Mouse (Mus musculus) lung, embryonic 15.5 days (tissue): ENCODE results near the gene Fgd6. TPM values are rescaled to one million over a fixed set of nuclear protein-coding genes. Genes with fewer than 3 reads are reported as not detected.
A peak's percentile ranks its signal among the peaks of the same experiment; 100 is the strongest.

ENCODE experiments used
- ATAC-seq: fragments of 200-750 bp; cut with Nextera tagmentation; 2 replicates; pipeline ENCODE4 v1.8.0; 2017; ENCODE audit warnings: moderate number of reproducible peaks, borderline replicate concordance; ENCODE audit not compliant: low FRiP score, low TSS enrichment; ENCODE audit errors: extremely low read depth
- H3K27ac ChIP-seq: fragments of 300-500 bp; sonication (generic); 2 replicates; pipeline ENCODE4 v1.5.1; 2015; ENCODE audit warnings: moderate library complexity, mild to moderate bottlenecking, inconsistent platforms
- H3K27me3 ChIP-seq: fragments of 300-500 bp; sonication (generic); 2 replicates; pipeline ENCODE4 v1.6.1; 2015; ENCODE audit warnings: inconsistent platforms
- H3K36me3 ChIP-seq: fragments of 300-500 bp; sonication (generic); 2 replicates; pipeline ENCODE4 v1.6.1; 2015; ENCODE audit warnings: inconsistent platforms
- H3K4me1 ChIP-seq: fragments of 300-500 bp; sonication (generic); 2 replicates; pipeline ENCODE4 v1.6.1; 2015; ENCODE audit warnings: inconsistent platforms
- H3K4me2 ChIP-seq: fragments of 300-500 bp; sonication (generic); 2 replicates; pipeline ENCODE4 v1.6.1; 2015; ENCODE audit warnings: inconsistent platforms, mild to moderate bottlenecking, moderate library complexity
- H3K4me3 ChIP-seq: fragments of 300-500 bp; sonication (generic); 2 replicates; pipeline ENCODE4 v1.5.1; 2015; ENCODE audit warnings: mild to moderate bottlenecking, inconsistent platforms
- H3K9ac ChIP-seq: fragments of 300-500 bp; sonication (generic); 2 replicates; pipeline ENCODE4 v1.6.1; 2015; ENCODE audit warnings: inconsistent platforms
- H3K9me3 ChIP-seq: fragments of 300-500 bp; sonication (generic); 2 replicates; pipeline ENCODE4 v1.6.1; 2016; ENCODE audit warnings: inconsistent platforms
- WGBS: fragments of 180-500 bp; shearing (Covaris S2); methylation state at CpG from one replicate; pipeline ENCODE4 v1.1.7; 2015; 5-methylcytosine and 5-hydroxymethylcytosine counted together
- polyA plus RNA-seq: library from polyadenylated mRNA; unstranded; fragments of >200 nt; fragmentation: Nextera tagmentation; extraction: Ambion mirVana; gene quantifications from 2 replicates; pipeline ENCODE4 v1.2.1, GENCODE M21; 2015

Gene Fgd6
- polyA plus RNA-seq: 3.1 and 3.2 TPM in 2 replicates

DNA sequence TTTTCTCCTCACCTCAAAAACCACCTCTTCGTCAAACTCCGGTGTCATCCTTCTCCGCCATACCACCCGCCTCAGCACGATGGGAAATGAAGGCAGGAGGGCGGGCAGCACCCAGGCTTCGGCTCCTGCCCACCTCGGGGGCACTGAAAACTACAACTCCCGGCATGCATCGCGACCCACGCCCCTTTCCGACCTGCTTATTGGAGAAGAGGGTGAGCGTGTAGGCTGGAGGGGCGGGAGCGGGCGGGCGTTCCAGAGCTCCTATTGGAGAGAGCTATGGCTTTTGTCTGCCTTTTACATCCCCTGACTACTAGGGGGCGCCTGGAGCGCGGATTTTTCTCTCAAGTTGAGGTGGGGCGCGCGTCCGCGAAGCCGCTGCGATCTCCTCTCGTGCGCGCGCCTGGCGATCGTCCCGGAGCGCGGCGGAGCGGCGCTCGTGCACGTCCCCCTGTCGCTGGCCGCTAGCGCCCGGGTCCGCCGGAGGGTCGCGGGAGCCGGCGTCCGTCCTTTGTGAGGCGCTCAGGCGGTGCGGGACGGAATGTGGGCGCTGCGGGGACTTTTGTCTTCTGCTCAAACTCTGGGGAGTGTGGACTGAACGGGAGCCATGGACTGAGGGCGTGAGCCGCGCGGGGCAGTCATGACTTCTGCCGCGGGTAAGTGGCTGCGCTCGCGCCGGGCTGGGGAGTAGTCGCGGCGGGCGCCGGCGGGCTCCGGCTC, at the start of gene Fgd6, which contains the start of gene Vezt:
Gene Fgd6, plus strand, starts transcription at position 344 of the 717 bp plus-strand sequence.
Gene Vezt, minus strand, starts transcription at position 160 of the 717 bp plus-strand sequence.
- Histone ChIP-seq H3K27me3 (no peaks in the 10 kb centered on the region), H3K9me3 (no peaks in the 10 kb centered on the region), H3K4me2 (peak within 1 kb of the TSS; percentile 78), H3K4me1 (peaks cover 23% of the 10 kb centered on the region), H3K36me3 (no peaks in the 10 kb centered on the region), H3K4me3 (peak within 1 kb of the TSS; percentile 79), H3K27ac (peak within 1 kb of the TSS; percentile 41), H3K9ac (peak within 1 kb of the TSS; percentile 86)
- under 1% methylated on average over 77 of the region's 77 CpGs for WGBS
- peak; percentile 99 for ATAC-seq

DNA sequence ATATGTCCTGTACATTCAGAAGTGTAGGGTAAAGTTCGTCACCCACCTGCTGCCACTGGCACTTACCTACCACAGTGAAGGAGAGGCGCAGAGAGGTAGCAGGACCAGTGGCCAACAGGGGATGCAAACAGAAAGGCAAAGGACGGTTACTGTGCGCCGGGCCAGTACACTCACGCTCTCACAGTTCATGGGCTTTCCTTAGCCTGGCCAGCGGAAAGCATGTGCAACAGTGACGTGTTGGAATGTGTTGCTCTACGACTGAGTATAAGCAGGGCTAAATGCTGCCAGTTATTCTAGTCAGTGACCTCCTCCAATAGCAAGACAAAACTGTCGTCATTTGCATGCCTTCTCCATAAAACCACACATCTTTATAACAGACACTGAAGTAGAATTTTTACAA, 41.7 kb upstream of the Fgd6 start:
- Histone ChIP-seq H3K4me3 (no peak overlapping the region), H3K9ac (no peak overlapping the region), H3K4me2 (no peak overlapping the region), H3K9me3 (no peaks in the 10 kb centered on the region), H3K27me3 (no peaks in the 10 kb centered on the region), H3K36me3 (peaks cover 60% of the 10 kb centered on the region), H3K27ac (no peak overlapping the region), H3K4me1 (no peaks in the 10 kb centered on the region)
- no peak for ATAC-seq
- WGBS: 87% methylated on average over 10 of the region's 10 CpGs

DNA sequence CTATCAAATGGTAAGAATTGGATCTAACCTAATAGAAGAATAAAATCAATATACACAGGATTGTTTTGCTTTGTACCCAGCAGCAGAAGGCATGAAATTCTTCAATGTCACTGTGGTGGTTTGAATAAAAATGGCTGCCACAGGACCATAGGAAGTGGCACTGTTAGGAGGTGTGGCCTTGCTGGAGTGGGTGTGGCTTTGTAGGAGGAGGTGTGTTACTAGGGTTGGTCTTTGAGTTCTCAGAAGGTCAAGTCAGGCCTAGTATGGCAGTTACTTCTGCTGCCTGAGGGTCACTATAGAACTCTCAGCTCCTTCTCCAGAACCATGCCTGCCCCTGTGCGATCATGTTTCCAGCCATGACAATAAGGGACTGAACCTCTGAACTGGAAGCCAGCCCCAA, 40.7 kb upstream of the Fgd6 start:
- H3K27ac ChIP-seq: no peak overlapping the region
- H3K9me3 ChIP-seq: no peaks in the 10 kb centered on the region
- H3K36me3 ChIP-seq: peaks cover 61% of the 10 kb centered on the region
- no peak overlapping the region for H3K4me2 ChIP-seq
- no peak for ATAC-seq
- H3K9ac ChIP-seq: no peak overlapping the region
- H3K4me3 ChIP-seq: no peak overlapping the region
- H3K27me3 ChIP-seq: no peaks in the 10 kb centered on the region
- no peaks in the 10 kb centered on the region for H3K4me1 ChIP-seq
- WGBS: 100% methylated on average over 1 of the region's 1 CpGs

DNA sequence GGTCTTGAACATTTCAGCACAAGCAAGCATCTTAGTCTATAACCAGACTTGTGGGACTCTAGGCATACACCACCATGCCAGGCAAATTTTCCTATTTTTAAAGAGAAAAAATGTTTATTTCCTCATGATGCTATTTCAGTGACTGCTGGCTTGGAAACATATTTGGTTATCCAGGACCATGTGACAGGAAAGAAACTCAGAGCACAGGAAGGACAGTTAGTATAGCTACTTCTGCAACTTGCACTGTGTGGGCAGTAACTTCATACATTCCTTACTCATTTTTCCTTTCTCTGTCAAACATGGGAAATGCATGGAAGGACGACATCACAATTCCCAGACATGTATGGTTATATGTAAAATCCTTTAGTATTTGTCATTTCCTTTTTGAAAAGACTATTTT, 36.4 kb upstream of the Fgd6 start:
- Histone ChIP-seq H3K36me3 (peaks cover 74% of the 10 kb centered on the region), H3K4me3 (no peak overlapping the region), H3K27me3 (no peaks in the 10 kb centered on the region), H3K4me2 (no peak overlapping the region), H3K27ac (no peak overlapping the region), H3K9me3 (no peaks in the 10 kb centered on the region), H3K4me1 (no peaks in the 10 kb centered on the region), H3K9ac (no peak overlapping the region)
- 71% methylated on average over 1 of the region's 1 CpGs for WGBS
- ATAC-seq: no peak

DNA sequence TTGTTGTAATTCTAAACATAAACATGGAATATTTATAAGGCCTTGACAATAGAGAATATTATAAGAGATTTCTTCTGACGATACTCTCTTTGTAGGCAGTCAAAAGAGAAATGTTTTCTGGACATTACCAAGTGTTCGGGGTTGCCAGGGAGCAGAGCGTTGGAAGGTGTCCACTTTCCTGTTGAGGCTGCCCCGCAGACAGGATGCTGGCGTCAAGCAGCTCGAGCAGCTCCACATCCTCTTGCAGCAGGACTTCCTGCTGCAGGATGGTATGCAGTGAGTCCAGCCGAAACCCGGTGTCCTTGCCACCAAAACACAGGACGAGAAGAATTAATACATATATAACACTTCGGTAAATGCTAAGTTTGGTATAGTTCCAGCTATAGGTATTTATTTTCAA, 35.6 kb upstream of the Fgd6 start:
- H3K4me3 ChIP-seq: no peak overlapping the region
- ATAC-seq: no peak
- no peak overlapping the region for H3K27ac ChIP-seq
- no peak overlapping the region for H3K9ac ChIP-seq
- H3K4me2 ChIP-seq: no peak overlapping the region
- no peaks in the 10 kb centered on the region for H3K9me3 ChIP-seq
- peaks cover 68% of the 10 kb centered on the region for H3K36me3 ChIP-seq
- no peaks in the 10 kb centered on the region for H3K27me3 ChIP-seq
- no peaks in the 10 kb centered on the region for H3K4me1 ChIP-seq
- WGBS: 72% methylated on average over 10 of the region's 10 CpGs

DNA sequence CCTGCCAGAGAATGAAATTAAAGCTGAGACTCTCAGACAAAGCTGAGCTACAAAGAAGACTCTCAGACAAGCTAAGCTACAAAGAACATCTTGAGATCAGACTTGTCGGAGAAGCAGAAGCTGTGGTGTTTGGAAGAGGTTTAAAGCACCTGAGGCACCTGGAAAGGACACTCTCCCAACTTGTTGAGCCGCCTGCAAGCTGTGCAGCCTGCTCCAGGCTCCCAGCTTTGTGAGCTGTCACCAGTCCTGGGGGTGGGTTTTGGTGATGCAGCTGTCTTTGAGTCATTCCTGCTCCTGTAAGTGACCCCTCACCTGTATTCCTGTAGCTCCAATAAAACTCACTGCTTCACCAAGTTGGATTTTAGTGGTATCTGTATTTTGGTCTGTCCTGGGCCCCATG, 27.4 kb upstream of the Fgd6 start:
- no peak for ATAC-seq
- Histone ChIP-seq H3K4me2 (no peak overlapping the region), H3K4me1 (0 out of 2 replicates have a peak, but pooled peaks cover 3% of the 10 kb centered on the region), H3K27me3 (no peaks in the 10 kb centered on the region), H3K36me3 (peaks cover 17% of the 10 kb centered on the region), H3K9me3 (no peaks in the 10 kb centered on the region), H3K4me3 (no peak overlapping the region), H3K27ac (no peak overlapping the region), H3K9ac (no peak overlapping the region)
- WGBS: 70% methylated on average over 2 of the region's 2 CpGs

DNA sequence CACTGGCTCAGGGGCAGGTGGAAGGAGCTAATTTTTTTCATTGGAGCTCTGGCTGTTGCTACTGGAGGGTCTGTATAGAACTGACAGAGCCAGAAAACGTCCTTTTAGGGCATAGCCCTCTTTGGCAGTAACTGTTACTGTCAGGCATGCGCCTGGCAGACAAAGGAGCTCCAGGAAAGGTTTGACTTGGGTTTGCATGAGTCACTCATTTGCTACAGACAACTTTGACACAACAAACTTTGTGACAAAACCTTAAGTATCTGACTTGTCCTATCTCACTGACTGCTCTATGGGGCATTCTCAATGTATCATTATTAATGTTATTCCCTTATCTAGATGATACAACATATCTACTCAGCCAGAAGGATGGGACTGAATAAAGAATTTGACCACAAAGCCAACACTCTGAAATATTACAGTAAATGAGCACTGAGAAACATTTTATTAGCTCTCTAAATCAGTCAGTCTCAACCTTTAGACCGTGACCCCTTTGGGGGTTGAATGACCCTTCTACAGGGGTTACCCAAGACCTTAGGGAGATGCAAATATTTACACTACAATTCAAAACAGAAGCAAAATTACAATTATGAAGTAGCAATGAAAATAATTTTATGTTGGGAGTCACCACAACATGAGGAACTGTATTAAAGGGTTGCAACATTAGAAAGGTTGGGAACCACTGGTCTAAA, 25.7 kb upstream of the Fgd6 start:
- no peaks in the 10 kb centered on the region for H3K27me3 ChIP-seq
- 83% methylated on average over 3 of the region's 3 CpGs for WGBS
- H3K9ac ChIP-seq: no peak overlapping the region
- H3K4me1 ChIP-seq: 0 out of 2 replicates have a peak, but pooled peaks cover 3% of the 10 kb centered on the region
- no peak overlapping the region for H3K4me2 ChIP-seq
- H3K9me3 ChIP-seq: no peaks in the 10 kb centered on the region
- no peak overlapping the region for H3K27ac ChIP-seq
- ATAC-seq: no peak
- peaks cover 10% of the 10 kb centered on the region for H3K36me3 ChIP-seq
- no peak overlapping the region for H3K4me3 ChIP-seq

DNA sequence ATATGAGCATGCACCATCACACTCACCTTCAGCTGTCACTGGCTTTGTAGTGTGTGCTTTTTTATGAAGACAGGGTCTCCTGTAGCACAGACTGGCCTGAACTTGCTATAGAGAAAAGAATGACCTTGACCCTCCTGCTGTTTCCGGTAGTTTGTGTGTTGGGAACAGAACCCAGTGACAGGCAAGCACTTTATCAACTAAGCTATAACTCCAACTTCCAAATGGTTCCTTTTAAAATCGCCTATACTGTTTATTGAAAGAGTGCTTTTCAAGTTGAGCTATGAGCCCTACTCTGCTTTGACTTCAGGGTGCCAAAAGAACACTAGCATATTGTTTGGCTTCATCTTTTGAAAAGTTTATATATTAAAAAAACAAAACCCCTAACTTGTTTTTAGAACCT, 24.8 kb upstream of the Fgd6 start:
- Histone ChIP-seq H3K4me2 (no peak overlapping the region), H3K9ac (no peak overlapping the region), H3K27me3 (no peaks in the 10 kb centered on the region), H3K4me3 (no peak overlapping the region), H3K36me3 (0 out of 2 replicates have a peak, but pooled peaks cover 4% of the 10 kb centered on the region), H3K9me3 (no peaks in the 10 kb centered on the region), H3K27ac (no peak overlapping the region), H3K4me1 (0 out of 2 replicates have a peak, but pooled peaks cover 3% of the 10 kb centered on the region)
- peak; percentile 75 for ATAC-seq
- WGBS: 33% methylated on average over 2 of the region's 2 CpGs

DNA sequence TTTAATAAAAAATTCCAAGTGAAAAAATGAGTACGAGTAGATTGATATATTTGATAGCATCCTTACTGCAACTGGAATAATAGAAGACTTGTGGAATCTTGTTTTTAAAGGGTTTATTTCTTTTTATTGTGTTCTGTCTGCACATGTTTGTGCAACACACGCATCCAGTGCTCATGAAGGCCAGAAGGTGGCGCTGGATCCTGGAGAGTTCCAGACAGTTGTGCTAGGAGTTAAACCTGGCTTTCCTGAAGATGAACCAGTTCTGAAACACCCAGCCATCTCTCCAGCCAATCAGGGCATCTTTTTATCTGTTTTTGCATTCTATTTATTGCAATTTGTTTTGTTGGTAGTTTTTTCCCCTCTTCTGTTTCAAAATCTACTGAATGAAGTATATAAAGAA, 22.6 kb upstream of the Fgd6 start:
- WGBS: 60% methylated on average over 3 of the region's 3 CpGs
- H3K9ac ChIP-seq: no peak overlapping the region
- ATAC-seq: no peak

DNA sequence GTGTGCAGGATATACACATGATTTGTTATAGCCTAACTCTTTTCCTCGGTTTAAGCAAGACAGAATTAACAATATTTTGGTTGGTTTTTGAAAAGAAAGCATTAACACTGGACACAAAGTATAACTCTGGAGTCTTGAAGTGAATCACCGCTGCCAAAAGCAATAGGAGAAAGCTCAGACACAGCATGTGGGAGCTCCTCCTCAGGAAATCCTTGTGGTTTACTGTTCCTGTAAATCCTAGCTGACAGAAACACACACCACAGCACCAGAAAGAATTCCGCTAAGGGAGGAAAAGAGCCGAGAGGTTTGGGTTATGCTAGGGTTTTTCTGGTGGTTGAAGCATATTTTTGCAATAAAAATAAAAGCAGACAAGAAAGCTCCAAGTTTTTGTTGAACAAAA, 21.6 kb upstream of the Fgd6 start:
- no peak for ATAC-seq
- H3K4me2 ChIP-seq: no peak overlapping the region
- H3K36me3 ChIP-seq: no peaks in the 10 kb centered on the region
- H3K27me3 ChIP-seq: no peaks in the 10 kb centered on the region
- H3K27ac ChIP-seq: no peak overlapping the region
- H3K4me1 ChIP-seq: 0 out of 2 replicates have a peak, but pooled peaks cover 3% of the 10 kb centered on the region
- no peak overlapping the region for H3K4me3 ChIP-seq
- no peaks in the 10 kb centered on the region for H3K9me3 ChIP-seq
- WGBS: 59% methylated on average over 4 of the region's 4 CpGs
- no peak overlapping the region for H3K9ac ChIP-seq

More for the DNA sequence above, 22.6 kb upstream of the Fgd6 start:
- Histone ChIP-seq H3K27ac (no peak overlapping the region), H3K36me3 (no peaks in the 10 kb centered on the region), H3K9me3 (no peaks in the 10 kb centered on the region), H3K4me1 (0 out of 2 replicates have a peak, but pooled peaks cover 3% of the 10 kb centered on the region), H3K27me3 (no peaks in the 10 kb centered on the region), H3K4me3 (no peak overlapping the region), H3K4me2 (no peak overlapping the region)

DNA sequence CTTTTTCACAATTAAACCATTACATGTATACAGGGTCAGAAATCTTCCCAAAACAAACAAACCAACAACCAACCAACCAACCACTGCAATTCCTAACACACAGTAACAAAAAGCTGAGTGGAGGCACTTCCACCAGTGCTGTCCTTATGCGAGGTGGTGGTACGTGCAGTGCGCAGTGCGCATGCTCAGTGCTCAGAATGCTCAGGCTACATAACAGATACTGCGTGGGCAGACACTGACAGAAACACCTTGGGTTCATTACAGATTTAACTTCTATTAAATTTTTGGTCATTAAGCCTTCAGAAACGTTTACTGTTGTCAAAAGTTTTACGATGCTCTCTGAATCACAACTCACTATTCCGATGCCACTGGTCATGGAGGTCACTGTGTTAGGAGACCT, 18.3 kb upstream of the Fgd6 start:
- Histone ChIP-seq H3K4me1 (peaks cover 4% of the 10 kb centered on the region; the same call in 1 of the 2 replicates), H3K27me3 (no peaks in the 10 kb centered on the region), H3K4me2 (no peak overlapping the region), H3K9me3 (no peaks in the 10 kb centered on the region), H3K27ac (no peak overlapping the region), H3K9ac (no peak overlapping the region), H3K36me3 (no peaks in the 10 kb centered on the region), H3K4me3 (no peak overlapping the region)
- whole genome bisulfite sequencing: 90% methylated on average over 8 of the region's 8 CpGs
- no peak for ATAC-seq

DNA sequence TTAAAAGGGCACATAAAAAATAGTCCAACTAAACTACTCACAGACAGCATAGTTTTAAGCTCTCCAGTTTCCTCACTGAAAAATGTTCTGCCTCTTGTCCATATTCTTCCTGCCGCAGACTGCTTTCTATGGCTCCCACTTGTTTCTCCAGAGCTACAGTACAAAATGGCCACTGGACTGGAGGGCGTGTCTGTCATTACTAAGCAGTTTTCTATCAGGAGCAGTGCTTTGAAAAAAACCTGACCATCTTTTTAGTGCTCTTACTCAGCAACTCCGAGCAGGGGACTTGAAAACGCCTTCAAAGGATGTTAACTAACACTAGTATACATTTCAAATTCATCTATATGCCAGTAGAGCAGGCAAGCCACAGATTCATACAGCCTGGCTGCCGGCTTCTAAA, 15.2 kb upstream of the Fgd6 start:
- no peak overlapping the region for H3K27ac ChIP-seq
- no peak overlapping the region for H3K9ac ChIP-seq
- H3K36me3 ChIP-seq: 0 out of 2 replicates have a peak, but pooled peaks cover 3% of the 10 kb centered on the region
- peaks cover 4% of the 10 kb centered on the region; the same call in 1 of the 2 replicates for H3K4me1 ChIP-seq
- no peak overlapping the region for H3K4me3 ChIP-seq
- H3K4me2 ChIP-seq: no peak overlapping the region
- 54% methylated on average over 5 of the region's 5 CpGs for WGBS
- no peaks in the 10 kb centered on the region for H3K9me3 ChIP-seq
- ATAC-seq: no peak
- no peaks in the 10 kb centered on the region for H3K27me3 ChIP-seq
